Mouse (Mus musculus) granulocyte monocyte progenitor cell, adult 5-6 weeks (primary cell): ENCODE measurements around the gene Gm6685. TPM values are rescaled to one million over a fixed set of nuclear protein-coding genes. Genes with fewer than 3 reads are reported as not detected.
"Not testable (repeated sequence)": the region's sequence is repeated elsewhere in the genome, so short reads cannot be mapped to it uniquely, and the experiment has no call there.

Experiments used
- ATAC-seq: replicated peaks from 2 replicates; pipeline ENCODE4 v1.8.0; 2016; ENCODE audit warnings: mild to moderate bottlenecking, moderate TSS enrichment, inconsistent platforms; ENCODE audit not compliant: poor library complexity, severe bottlenecking
- total RNA-seq, 2 experiments: library from RNA; stranded (forward) in 1 of 2; stranded (reverse) in 1 of 2; fragments of 200-712, 200-1000 nt in 1 of 2; fragments of >200 nt in 1 of 2; fragmentation: Nextera tagmentation in 1 of 2; gene quantifications; 2 replicates each; pipeline ENCODE4 v1.2.3; 2014 to 2017

Gm6685 gene
- total RNA-seq (2014; fragmentation: Nextera tagmentation) = not detected in 2 replicates
- 0.82 and 1.2 TPM in 2 replicates for total RNA-seq (2017)

DNA sequence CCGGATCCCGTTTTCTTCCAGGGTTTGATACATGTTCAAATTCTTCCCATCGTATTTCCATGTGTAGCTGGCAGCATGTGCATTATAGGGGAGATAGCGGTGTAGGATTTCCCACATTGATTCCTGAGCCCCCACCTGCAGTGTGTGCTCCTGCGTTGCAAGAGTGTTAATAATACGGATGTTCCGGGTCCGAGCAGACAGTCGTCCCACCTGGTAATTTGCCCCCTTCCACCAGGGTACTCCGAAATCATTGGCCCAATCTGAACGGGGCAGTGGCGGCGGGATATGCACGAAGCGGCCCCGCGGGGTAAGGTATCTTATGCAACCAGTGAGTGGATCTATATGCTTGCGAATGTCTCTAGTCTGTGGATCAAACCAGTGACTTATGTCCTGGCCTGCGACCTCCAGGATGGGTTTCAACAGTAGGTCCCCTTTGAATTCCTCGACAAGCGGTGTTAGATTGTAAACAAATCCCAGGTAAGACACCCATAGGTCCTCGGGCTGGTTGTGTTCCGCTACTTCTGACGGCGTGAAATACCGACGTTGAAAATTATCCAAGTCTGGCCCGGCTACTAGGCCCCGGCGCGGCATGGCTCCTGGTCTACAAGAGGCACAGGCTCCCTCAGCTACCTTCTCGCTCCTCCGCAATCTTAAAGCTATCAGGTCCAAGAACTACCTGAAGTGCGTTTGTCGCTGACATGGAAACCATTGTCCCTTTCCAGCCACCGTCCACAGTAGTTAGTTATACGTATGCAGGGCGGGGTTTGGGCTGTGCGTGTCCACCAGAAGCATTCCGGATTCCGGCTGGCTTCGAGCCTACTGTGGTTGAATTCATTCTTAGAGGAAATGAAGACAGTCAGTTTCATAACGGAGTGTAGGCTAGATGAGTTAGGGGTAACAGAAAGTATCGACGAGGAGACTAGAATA lies at the start of gene Gm6685:
Gene Gm6685, minus strand, starts transcription at position 644 of the 927 bp plus-strand sequence.
- ATAC-seq = not testable (repeated sequence)

DNA sequence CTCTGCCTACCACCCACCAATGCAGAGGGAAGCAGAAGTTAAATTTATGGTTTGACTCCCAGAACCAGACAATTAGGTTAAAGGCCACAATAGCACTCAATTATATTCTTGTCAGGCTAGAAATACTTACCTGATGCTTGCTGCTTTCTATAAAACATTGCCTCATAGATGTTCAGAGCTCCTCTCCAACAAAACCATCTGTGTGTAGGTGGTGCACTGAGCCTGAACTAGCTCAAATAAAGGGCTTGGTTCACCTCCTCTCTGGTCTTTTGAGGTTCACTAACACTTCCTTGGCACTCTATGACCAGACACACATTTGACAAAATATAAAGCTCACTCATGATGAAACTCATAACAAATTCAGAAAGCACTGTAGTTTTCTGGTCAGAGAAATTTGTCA lies 36.2 kb upstream of the Gm6685 start:
- no peak for ATAC-seq

DNA sequence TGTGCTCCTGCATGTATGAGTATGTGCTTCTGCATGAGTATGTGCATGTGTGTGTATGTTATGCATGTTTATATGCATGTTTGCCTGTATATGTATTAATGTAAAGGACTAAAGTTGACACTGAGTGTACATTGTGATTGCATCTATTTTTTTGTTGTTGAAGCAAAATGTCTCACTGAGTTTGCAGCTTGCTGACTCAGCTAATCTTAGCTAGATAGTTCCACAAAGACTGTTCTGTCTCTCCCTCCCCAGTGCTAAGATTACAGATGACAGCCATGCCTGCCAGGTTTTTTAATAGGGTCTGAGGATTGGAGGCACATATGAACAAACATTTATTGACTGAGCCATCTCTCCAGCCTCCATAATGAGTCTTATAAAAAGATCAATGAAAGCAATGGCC lies 35.0 kb upstream of the Gm6685 start:
- ATAC-seq = no peak

DNA sequence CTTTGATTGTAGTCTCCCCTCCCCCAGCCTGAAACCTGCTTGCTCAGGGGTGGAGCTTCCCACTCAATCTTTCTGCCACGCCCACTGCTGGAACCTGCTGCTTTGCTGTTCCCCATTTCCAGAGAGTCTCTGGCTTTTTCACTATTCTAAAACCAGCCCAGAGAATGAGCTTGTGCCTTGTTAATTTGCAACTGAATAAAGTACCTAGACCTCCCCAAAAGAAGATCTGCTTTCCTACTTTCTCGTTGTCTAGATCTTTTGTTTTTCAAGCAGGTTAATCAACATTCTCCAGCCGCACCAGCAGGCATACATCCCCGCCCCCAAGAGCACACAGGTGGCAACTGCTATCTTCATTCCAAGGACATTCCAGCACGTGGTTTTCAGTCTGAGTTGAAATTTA lies 31.7 kb upstream of the Gm6685 start:
- ATAC-seq = not testable (repeated sequence)

DNA sequence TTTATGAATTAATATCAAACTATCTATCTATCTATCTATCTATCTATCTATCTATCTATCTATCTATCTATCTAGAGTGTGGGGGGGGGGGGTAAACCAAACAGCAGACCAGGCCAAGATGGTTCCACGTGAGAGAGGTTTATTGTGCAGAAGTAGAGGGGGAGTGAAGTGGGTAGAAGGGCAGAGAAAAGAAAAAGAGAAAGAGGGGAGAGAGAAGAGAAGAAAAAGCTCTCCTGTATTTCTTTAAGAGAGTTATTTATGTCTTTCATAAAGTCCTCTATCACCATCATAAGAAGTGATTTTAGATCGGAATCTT lies 26.2 kb upstream of the Gm6685 start:
- ATAC-seq = no peak

DNA sequence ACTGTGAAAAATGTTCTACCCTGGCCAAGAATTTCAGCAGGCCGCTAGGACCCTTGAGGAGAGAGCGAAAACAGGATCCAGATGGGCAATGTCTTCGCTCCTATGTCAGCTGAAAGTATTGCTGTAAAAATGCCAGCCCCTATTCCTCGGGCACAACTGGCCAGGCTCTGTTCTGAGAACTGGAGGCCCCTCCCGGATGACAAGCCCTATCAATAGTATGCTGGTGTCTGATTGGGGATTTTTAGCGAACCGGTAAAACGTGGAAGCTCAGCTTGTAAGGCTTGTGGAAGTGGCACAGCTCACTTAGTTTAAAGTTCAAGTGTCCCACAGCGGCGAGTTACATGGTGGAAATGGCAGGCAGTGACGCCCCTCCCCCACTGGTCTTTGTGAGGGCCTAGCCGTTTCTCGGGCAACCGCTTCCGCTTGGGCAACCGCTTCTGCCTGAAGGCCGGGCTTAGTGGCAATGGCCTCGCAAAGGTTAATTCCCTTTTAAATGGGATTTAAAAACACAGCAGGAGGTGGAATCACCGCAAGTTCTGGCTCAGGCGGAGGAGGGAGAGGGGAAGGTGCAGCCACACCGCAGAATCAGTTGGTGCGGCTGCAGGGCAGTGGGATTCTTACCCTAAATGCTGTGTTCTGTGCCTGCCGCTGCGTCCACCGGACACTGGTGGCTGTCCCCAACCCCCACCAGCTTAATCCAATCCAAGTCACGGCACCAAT lies 25.7 kb upstream of the Gm6685 start:
- ATAC-seq = peak; percentile 97

DNA sequence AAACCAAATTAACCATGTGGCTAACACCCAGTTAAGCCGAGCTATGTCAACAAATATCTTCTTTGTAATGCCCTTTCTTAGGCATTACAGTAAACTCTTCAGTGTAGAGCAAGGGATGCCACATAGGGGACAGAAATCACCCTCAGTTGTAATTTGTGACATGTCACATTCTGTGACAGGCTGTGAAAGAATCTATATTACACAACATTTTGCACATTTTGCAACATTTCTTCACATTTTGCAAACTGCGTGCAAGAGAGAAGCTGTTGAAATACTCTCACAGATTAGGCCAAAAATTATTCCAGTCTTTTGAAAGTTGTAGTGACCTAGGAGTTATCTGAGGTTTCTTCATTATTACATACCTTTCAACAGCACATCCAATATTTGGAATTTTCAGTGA lies 3.8 kb upstream of the Gm6685 start:
- peak; percentile 97 for ATAC-seq

DNA sequence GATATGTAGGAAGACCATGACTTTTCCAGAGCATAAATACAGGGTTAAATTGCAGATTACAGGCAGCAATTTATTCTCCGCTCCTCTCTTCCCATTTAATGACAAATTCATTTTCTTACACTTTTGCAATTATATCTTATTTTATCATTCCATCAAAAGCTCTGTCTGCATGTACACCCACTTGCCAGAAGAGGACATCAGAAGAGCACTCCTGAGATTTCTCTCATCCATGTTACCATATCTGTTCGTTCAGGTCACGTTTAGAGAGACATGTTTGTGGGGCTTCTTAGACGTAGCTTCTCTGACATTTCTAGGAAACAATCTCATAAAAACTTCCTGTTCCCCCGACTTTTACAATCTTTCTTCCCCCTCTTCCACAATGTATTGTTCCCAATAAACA lies 2.2 kb upstream of the Gm6685 start:
- ATAC-seq = no peak

DNA sequence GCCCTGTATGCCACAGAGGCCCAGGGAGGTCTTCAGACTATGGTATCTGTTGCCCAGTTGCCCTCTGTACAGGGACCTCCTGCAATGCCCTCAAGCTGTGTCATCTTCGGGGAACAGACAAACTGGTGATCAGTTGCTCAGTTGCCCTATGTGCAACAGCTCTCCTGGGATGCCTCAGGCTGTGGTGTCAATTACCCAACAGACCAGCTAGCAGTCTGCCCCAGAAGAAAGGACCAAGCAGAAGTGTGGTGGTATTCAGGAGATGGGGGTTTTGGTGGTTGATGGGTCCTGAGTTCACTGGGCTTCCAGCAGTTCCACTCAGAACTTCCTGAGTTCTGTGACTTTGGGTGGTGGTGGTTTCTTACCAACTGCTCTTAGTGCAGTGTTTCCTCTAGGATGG lies 11.8 kb downstream of the Gm6685 start:
- ATAC-seq = peak; percentile 76

DNA sequence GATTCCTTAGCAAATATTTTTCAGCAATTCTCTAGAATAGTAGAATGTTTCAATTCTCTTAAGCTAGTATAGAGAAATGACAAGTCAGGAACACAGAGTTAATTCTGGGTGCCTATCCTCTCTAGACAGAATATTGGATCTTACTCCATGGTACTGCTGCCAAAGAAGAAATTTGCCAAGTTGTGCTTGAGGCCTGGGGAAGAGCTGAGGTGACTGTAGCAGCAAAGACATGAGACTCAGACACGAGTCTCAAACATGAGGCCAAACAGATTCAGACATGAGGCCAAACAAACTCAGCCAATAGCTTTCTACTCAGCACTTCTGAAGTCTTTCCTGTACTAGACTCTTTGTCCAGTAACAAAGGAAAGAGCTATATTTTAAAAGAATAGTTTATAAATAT lies 26.3 kb downstream of the Gm6685 start:
- no peak for ATAC-seq

DNA sequence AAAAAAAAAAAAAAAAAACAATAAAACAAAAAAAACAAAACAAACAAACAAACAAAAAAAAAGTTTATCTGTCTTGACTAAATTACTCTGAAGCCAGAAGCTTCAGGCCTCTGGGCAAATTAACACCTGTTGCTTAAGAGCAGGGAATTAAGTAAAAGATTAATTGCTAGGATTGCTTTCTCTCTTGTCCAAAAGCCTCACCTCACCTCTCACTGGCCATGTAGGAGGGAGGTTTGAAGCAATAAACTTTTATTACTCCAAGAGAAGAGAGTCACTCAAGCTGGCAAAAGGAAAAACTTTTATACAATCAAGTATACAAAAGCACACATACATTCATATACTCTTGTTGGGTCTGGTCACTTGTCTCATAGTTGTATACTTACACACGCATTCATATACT lies 31.9 kb downstream of the Gm6685 start:
- no peak for ATAC-seq

DNA sequence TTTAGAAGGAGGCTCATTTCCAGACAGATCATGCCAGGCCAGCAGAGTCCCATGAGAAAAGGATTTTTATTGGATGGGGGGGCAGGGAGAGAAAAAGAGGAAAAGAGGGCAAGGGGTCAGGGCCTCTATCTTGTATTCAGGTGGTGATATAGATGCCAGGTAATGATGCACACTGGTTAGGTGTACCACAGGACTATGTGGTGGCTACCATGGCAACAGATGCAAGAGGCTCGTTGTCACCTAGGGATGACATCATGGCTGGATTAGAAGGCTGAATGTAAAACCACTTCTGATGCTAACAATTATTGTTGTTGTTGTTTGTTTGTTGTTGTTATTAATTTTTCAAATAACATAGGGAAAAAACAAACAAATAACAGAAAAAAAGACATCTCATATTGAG lies 49.2 kb downstream of the Gm6685 start:
- no peak for ATAC-seq

Other genes with a start within 250 kb of the Gm6685 start
- not detected in 2 replicates for gene Ccdc85a, start 244.5 kb upstream of the Gm6685 start, total RNA-seq (2014; fragmentation: Nextera tagmentation)
- gene Ccdc85a, start 244.5 kb upstream of the Gm6685 start, total RNA-seq (2017) = not detected in 2 replicates